Mouse (Mus musculus) embryonic facial prominence, embryonic 13.5 days (tissue): ENCODE results near the gene Map4k3. TPM values are rescaled to one million over a fixed set of nuclear protein-coding genes. Genes with fewer than 3 reads are reported as not detected.

Source experiments
- ATAC-seq: fragments of 200-750 bp; cut with Nextera tagmentation; 2 replicates; pipeline ENCODE4 v1.8.0; 2017; ENCODE audit warnings: low read depth; ENCODE audit not compliant: insufficient number of reproducible peaks, insufficient read depth, low FRiP score, low TSS enrichment
- H3K27ac ChIP-seq: fragments of 300-500 bp; sonication (generic); 2 replicates; pipeline ENCODE4 v1.5.1; 2015; ENCODE audit warnings: moderate library complexity, mild to moderate bottlenecking, inconsistent platforms
- H3K27me3 ChIP-seq: fragments of 300-500 bp; sonication (generic); 2 replicates; pipeline ENCODE4 v1.6.1; 2015; ENCODE audit warnings: mild to moderate bottlenecking, inconsistent platforms
- H3K36me3 ChIP-seq: fragments of 300-500 bp; sonication (generic); 2 replicates; pipeline ENCODE4 v1.6.1; 2015; ENCODE audit warnings: mild to moderate bottlenecking, inconsistent platforms
- H3K4me1 ChIP-seq: fragments of 300-500 bp; sonication (generic); 2 replicates; pipeline ENCODE4 v1.6.1; 2015; ENCODE audit warnings: inconsistent platforms
- H3K4me2 ChIP-seq: fragments of 300-500 bp; sonication (generic); 2 replicates; pipeline ENCODE4 v1.6.1; 2015; ENCODE audit warnings: moderate library complexity, mild to moderate bottlenecking, inconsistent platforms
- H3K4me3 ChIP-seq: fragments of 300-500 bp; sonication (generic); 2 replicates; pipeline ENCODE4 v1.5.1; 2015; ENCODE audit warnings: mild to moderate bottlenecking, inconsistent platforms
- H3K9ac ChIP-seq: fragments of 300-500 bp; sonication (generic); 2 replicates; pipeline ENCODE4 v1.6.1; 2015; ENCODE audit warnings: mild to moderate bottlenecking, inconsistent platforms
- H3K9me3 ChIP-seq: fragments of 300-500 bp; sonication (generic); 2 replicates; pipeline ENCODE4 v1.6.1; 2016; ENCODE audit warnings: inconsistent platforms
- WGBS: fragments of 180-500 bp; shearing (Covaris S2); methylation state at CpG from one replicate; pipeline ENCODE4 v1.1.7; 2015; ENCODE audit warnings: mixed read lengths; 5-methylcytosine and 5-hydroxymethylcytosine counted together
- polyA plus RNA-seq: library from polyadenylated mRNA; unstranded; fragments of >200 nt; fragmentation: Nextera tagmentation; extraction: Ambion mirVana; gene quantifications from 2 replicates; pipeline ENCODE4 v1.2.1, GENCODE M21; 2015

The Map4k3 gene
- polyA plus RNA-seq, 1 experiment from 2014 or later: 23.7 TPM

GRCm38 (mm10) chr17:80676859-80677535, 51.3 kb downstream of the Map4k3 start:
- Histone ChIP-seq H3K27me3 (no peaks in the 10 kb centered on the region), H3K9me3 (no peaks in the 10 kb centered on the region), H3K4me1 (peaks cover 6% of the 10 kb centered on the region), H3K9ac (no peak overlapping the region), H3K27ac (no peak overlapping the region), H3K4me2 (no peak overlapping the region), H3K36me3 (0 out of 2 replicates have a peak, but pooled peaks cover 8% of the 10 kb centered on the region), H3K4me3 (no peak overlapping the region)
- no peak for ATAC-seq
- 84% methylated on average over 11 of the region's 11 CpGs for WGBS

GRCm38 (mm10) chr17:80676211-80676610, 52.1 kb downstream of the Map4k3 start:
- H3K36me3 ChIP-seq: 0 out of 2 replicates have a peak, but pooled peaks cover 8% of the 10 kb centered on the region
- H3K9me3 ChIP-seq: no peaks in the 10 kb centered on the region
- H3K27me3 ChIP-seq: no peaks in the 10 kb centered on the region
- peaks cover 6% of the 10 kb centered on the region; the same call in 1 of the 2 replicates for H3K4me1 ChIP-seq
- H3K4me3 ChIP-seq: no peak overlapping the region
- ATAC-seq: no peak
- no peak overlapping the region for H3K4me2 ChIP-seq
- 61% methylated on average over 2 of the region's 2 CpGs for WGBS
- no peak overlapping the region for H3K27ac ChIP-seq
- no peak overlapping the region for H3K9ac ChIP-seq

- ATAC-seq: no peak
- Histone ChIP-seq H3K9me3 (no peaks in the 10 kb centered on the region), H3K4me3 (no peak overlapping the region), H3K27ac (no peak overlapping the region), H3K4me2 (no peak overlapping the region), H3K36me3 (no peaks in the 10 kb centered on the region), H3K9ac (no peak overlapping the region), H3K4me1 (peaks cover 9% of the 10 kb centered on the region), H3K27me3 (no peaks in the 10 kb centered on the region)
- WGBS: 90% methylated on average over 1 of the region's 1 CpGs
Observed at GRCm38 (mm10) chr17:80670395-80670794, 57.9 kb downstream of the Map4k3 start.

- H3K4me1 ChIP-seq: peaks cover 13% of the 10 kb centered on the region
- 73% methylated on average over 4 of the region's 4 CpGs for WGBS
- no peaks in the 10 kb centered on the region for H3K36me3 ChIP-seq
- H3K9me3 ChIP-seq: no peaks in the 10 kb centered on the region
- H3K9ac ChIP-seq: no peak overlapping the region
- no peak overlapping the region for H3K27ac ChIP-seq
- no peaks in the 10 kb centered on the region for H3K27me3 ChIP-seq
- no peak overlapping the region for H3K4me3 ChIP-seq
- no peak for ATAC-seq
- H3K4me2 ChIP-seq: no peak overlapping the region
Observed at GRCm38 (mm10) chr17:80663623-80664022, 64.7 kb downstream of the Map4k3 start.

GRCm38 (mm10) chr17:80662836-80663620, 65.3 kb downstream of the Map4k3 start:
- Histone ChIP-seq H3K27ac (no peak overlapping the region), H3K36me3 (no peaks in the 10 kb centered on the region)

GRCm38 (mm10) chr17:80661896-80662295, 66.4 kb downstream of the Map4k3 start:
- H3K4me3 ChIP-seq: no peak overlapping the region
- H3K4me2 ChIP-seq: no peak overlapping the region
- H3K27me3 ChIP-seq: no peaks in the 10 kb centered on the region
- 0 out of 2 replicates have a peak, but pooled peaks cover 6% of the 10 kb centered on the region for H3K4me1 ChIP-seq
- H3K27ac ChIP-seq: no peak overlapping the region
- WGBS: 72% methylated on average over 3 of the region's 3 CpGs
- ATAC-seq: no peak
- no peak overlapping the region for H3K9ac ChIP-seq
- H3K9me3 ChIP-seq: no peaks in the 10 kb centered on the region
- no peaks in the 10 kb centered on the region for H3K36me3 ChIP-seq

More at GRCm38 (mm10) chr17:80662836-80663620, 65.3 kb downstream of the Map4k3 start:
- peaks cover 7% of the 10 kb centered on the region for H3K4me1 ChIP-seq
- H3K4me2 ChIP-seq: no peak overlapping the region
- H3K9ac ChIP-seq: no peak overlapping the region
- ATAC-seq: no peak
- no peaks in the 10 kb centered on the region for H3K9me3 ChIP-seq
- 50% methylated on average over 7 of the region's 7 CpGs for WGBS
- no peak overlapping the region for H3K4me3 ChIP-seq
- no peaks in the 10 kb centered on the region for H3K27me3 ChIP-seq

GRCm38 (mm10) chr17:80660707-80661380, 67.4 kb downstream of the Map4k3 start:
- Histone ChIP-seq H3K9ac (no peak overlapping the region), H3K27me3 (no peaks in the 10 kb centered on the region), H3K4me2 (no peak overlapping the region), H3K36me3 (no peaks in the 10 kb centered on the region), H3K27ac (no peak overlapping the region), H3K4me1 (0 out of 2 replicates have a peak, but pooled peaks cover 6% of the 10 kb centered on the region), H3K9me3 (no peaks in the 10 kb centered on the region), H3K4me3 (no peak overlapping the region)
- WGBS: 87% methylated on average over 15 of the region's 15 CpGs
- no peak for ATAC-seq

- no peak for ATAC-seq
- Histone ChIP-seq H3K4me2 (no peak overlapping the region), H3K27ac (no peak overlapping the region), H3K9me3 (no peaks in the 10 kb centered on the region), H3K27me3 (no peaks in the 10 kb centered on the region), H3K4me3 (no peak overlapping the region), H3K9ac (no peak overlapping the region), H3K4me1 (0 out of 2 replicates have a peak, but pooled peaks cover 6% of the 10 kb centered on the region), H3K36me3 (peaks cover 6% of the 10 kb centered on the region)
- 89% methylated on average over 2 of the region's 2 CpGs for WGBS
Observed at GRCm38 (mm10) chr17:80660234-80660633, 68.1 kb downstream of the Map4k3 start.

- whole genome bisulfite sequencing: 91% methylated on average over 5 of the region's 5 CpGs
- H3K27ac ChIP-seq: no peak overlapping the region
- no peaks in the 10 kb centered on the region for H3K9me3 ChIP-seq
- H3K36me3 ChIP-seq: peaks cover 10% of the 10 kb centered on the region
- H3K4me3 ChIP-seq: no peak overlapping the region
- no peak overlapping the region for H3K4me2 ChIP-seq
- 0 out of 2 replicates have a peak, but pooled peaks cover 6% of the 10 kb centered on the region for H3K4me1 ChIP-seq
- no peak overlapping the region for H3K9ac ChIP-seq
- ATAC-seq: no peak
- no peaks in the 10 kb centered on the region for H3K27me3 ChIP-seq
Observed at GRCm38 (mm10) chr17:80659821-80660220, 68.5 kb downstream of the Map4k3 start.

- Histone ChIP-seq H3K4me1 (no peaks in the 10 kb centered on the region), H3K36me3 (peaks cover 33% of the 10 kb centered on the region), H3K4me2 (no peak overlapping the region), H3K9me3 (no peaks in the 10 kb centered on the region), H3K27me3 (no peaks in the 10 kb centered on the region), H3K9ac (no peak overlapping the region), H3K27ac (no peak overlapping the region), H3K4me3 (no peak overlapping the region)
- ATAC-seq: no peak
- 81% methylated on average over 3 of the region's 3 CpGs for WGBS
Observed at GRCm38 (mm10) chr17:80654323-80654722, 74.0 kb downstream of the Map4k3 start.

- Histone ChIP-seq H3K27ac (no peak overlapping the region), H3K4me1 (no peaks in the 10 kb centered on the region), H3K4me2 (no peak overlapping the region), H3K4me3 (no peak overlapping the region), H3K9ac (no peak overlapping the region), H3K27me3 (no peaks in the 10 kb centered on the region), H3K9me3 (no peaks in the 10 kb centered on the region), H3K36me3 (peaks cover 46% of the 10 kb centered on the region)
- no peak for ATAC-seq
- 37% methylated on average over 6 of the region's 6 CpGs for WGBS
Observed at GRCm38 (mm10) chr17:80652740-80653139, 75.5 kb downstream of the Map4k3 start.
